Mouse (Mus musculus): Measurements from ENCODE around the gene Cdan1.

The Cdan1 gene

DNA sequence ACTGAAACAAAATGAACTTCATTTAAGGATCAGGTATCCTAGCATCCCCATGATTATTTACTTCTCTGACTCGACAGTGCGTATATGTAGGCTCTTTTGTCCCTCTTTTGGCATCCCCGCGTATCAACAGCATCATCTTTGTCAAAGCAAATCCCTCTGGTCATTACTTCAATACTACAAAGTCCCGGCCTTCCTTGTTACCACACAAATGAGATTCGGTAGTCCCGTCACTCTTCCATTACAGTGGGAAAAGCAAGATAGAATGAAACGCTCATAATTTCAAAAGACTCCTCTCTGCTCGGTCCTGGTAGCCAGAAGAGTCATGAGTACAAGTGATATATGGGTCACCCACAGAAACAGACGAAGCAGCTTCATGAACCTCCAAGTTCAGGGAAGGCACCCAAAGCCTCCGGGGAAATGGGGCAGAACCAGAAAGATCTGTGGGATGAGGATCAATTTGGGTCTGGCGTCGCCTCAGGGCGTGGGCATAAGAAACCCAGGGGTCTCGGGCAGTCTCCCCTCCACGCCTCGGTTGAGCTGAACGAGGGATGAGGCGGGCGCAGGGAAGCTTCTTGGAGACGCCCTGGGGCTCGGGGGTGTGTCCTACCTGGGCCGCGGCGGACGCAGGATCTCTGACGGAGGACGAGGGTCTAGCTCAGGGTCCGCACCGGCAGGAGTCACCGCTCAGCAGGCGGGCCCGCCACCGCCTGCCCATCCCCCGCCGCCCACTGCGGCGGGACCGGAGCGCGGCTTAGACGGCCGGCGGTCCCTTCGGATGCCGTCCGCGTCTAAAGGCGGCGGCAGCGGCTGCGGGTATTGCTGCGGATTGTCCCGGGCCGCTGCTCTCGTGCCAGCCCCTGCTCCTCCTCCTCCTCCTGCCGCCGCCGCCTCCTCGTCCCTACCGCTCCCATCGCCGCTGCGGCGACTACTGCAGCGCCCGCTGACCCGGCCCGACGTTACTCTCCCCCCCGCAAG lies at the start of gene Cdan1:
Gene Cdan1, minus strand, starts transcription at position 680 of the 975 bp plus-strand sequence.
- DNase-seq = peak; percentile 64

DNA sequence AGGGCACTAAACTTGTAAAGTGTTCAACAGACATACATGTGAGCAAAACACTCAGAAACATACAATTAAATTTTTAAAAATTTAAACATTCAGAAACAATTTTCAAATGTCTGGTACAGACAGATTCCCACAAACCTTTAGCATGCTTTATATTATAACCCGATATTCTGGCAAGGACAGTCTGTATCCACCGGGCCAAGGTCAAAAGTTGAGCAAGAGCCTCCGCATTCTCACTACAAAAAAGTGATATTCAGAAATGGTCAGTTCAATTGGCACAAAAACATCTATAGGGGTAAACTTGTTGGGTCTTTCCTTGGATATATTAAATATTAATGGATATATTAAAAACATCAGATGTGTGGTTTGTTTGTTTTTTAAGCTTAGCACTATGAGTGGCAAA lies 46.4 kb upstream of the Cdan1 start:
- DNase-seq = no peak

DNA sequence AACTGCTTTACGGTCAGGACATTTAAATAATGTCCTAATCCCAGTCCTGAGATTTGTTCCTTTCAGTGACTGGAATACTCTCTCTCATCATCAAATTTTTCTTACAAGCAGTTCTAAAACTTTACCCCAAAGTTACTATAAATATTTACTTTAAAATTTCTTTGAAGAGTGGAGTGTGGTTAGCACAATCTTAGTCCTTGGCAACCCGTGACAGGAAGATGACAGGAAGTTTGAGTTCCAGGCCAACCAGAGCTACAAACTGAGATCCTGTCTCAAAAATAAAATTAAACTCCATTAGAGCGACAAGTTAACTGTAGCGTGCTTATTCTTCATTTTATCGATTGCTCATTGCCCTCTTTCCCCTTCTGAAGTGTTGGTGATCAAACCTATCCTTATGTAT lies 37.7 kb upstream of the Cdan1 start:
- DNase-seq = no peak

DNA sequence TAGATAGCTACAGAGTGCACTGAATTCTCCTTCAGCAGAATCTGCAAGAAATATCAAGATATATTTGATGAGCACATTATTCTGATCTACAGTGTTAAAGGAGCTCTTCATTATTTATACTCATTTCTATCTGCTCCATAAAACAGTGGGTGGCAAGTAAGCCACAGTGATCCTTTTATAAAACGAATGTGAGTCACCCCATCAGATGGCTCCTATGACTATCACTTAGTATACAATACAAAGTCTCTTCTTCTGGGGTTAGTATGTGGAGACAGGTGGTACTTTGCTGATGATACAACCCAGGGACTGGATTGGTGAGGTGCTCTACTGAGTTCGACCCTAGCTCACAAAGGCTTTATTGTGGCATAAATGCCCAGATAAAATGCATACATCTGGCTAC lies 23.3 kb upstream of the Cdan1 start:
- DNase-seq = no peak

DNA sequence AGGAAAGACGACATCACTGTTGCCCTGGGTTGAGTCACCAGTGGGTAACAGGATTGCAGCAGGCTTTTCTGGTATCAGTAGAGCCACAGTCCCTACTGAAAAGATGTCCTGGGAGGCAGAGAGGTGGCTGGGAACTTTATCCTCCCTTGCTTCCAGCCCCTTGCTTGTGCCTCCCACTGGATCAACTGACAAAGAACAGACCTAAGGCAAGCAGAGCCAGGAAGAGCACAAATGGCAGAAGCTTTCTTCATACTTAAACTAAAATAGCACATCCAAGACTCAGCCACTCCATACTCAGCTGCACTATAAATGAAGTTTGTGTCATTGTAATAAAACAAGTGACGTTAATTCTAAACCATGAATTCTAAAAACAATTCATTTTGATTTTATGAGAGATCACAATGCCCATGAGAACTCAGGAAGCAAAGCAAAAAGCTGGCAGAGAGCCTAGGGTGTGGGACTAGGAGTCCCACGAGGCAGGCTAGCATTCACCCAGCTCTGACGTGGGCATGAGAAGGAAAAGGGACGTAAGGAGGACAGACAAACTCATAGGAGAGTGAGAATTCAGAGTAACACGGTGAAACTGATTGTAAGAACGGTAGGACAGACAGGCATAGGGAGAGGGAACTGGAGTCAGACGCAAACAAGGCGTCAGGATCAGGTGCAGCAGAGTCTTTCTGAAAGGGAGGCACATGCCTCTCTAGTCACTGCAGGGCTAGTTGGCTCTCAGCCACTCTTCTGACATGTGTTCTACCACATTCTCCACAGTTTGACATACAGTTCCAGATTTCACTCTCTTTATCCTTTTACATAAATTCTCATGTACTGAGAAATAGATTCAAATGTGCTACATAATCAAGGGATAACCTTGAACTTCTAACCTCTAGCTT lies 21.8 kb upstream of the Cdan1 start:
- DNase-seq = no peak

DNA sequence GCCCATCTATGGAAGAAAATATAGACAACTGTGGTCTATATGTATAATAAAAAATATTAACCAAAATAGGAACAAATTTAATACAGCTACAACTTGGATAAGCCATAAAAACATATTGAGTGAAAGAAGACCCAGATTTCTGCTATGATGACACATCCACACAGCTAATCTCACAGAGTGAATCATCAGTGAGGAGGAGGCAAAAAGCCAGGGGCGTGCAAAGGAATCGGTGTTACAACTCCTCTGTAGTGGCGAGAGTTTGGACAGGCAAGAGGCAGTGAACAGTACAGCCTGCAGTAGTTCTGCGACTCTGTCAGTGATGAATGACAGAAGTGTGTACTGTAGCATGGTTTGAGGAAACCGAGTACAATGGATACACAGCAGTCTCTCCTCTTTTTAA lies 17.4 kb upstream of the Cdan1 start:
- DNase-seq = no peak

DNA sequence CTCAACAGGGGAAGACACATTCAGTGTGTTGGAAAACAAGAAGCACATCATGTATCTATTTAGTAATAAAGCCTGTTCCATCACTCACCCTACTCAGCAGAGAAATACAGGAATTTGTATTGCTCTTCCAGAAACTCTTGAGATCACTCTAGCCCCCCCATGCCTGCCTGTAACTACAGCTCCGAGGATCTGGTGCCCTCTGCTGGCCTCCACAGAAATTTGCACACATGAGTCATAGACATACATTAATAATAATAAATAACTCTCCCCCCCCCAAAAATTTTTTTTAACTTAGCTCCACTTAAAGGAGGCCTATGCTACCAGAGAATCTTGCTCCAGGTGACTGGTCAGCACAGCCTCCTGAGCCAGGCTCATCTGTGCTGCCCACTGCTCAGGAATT lies 16.6 kb upstream of the Cdan1 start:
- DNase-seq = no peak

DNA sequence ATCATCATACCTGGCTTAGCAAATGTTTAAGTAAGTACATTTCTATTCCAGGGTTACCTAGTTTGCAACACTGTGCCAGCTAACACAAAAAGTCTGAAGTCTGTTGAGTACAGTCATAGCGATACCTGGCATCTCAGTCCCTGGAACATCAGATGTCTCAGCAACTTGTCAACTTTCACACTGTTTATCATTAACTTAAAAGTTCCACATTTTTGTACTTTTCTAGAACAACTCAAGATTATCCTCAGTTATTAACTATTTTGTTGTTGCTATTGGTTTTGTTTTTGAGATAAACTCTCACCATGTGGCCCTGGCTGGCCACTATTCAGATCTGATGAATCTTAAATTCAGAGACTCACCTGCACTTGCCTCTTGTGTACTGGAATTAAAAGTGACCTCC lies 13.5 kb upstream of the Cdan1 start:
- DNase-seq = no peak

DNA sequence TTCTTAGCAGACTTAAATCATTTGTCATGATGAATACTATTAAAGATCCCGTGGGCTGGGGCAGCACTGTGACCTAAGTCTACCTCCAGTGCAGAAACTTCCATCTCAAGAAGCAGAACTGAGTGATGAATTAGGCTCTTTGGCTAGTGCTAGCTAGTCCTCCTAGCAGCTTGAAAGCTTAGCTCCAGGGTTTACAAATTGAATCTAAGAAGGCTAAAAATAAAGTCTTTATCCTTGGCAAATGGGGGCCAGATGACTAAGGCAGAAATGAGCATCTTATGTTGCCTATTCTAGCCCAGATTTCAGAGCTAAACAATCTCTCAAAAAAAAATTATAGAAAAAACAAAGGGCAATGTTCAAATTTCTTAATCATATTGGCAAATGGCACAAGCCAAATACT lies 10.8 kb upstream of the Cdan1 start:
- DNase-seq = no peak

DNA sequence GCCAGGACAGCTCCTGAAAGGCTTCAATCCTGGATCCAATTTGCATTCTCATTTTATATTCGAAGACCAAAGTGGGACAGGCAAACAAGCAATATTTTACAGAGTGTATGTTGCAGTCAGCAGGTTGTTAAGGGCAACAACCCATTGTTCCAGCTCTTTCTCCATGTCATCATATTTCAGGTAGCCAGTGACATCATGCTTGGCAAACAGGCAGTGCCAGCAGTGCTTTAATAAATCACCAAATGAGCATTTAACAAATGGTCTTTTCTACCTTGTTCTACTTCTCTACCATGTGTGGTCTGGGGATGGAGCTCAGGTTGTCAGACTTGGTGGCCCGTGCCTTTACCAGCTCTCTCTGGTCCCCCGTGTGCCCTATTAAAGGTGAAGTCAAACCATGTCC lies 8.2 kb upstream of the Cdan1 start:
- no peak for DNase-seq

DNA sequence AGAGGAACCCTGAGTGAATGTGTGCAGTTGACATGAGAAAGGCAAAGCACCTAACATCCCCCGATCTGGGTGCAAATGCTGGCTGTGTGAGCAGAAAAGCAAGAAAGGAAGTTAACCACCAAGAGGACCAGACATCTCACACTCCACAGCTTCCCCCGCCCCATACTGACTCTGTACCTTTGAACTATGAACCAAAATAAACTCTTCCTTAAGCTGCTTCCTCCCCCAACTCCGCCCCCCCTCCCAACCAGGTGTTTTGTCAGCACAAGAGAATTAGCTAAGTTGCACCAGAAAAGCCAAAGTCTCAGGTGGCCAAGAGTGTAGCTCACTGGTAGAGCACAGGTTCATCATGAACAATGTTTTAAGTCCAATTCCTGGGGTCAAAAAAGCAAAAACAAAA lies 3.2 kb upstream of the Cdan1 start:
- no peak for DNase-seq

DNA sequence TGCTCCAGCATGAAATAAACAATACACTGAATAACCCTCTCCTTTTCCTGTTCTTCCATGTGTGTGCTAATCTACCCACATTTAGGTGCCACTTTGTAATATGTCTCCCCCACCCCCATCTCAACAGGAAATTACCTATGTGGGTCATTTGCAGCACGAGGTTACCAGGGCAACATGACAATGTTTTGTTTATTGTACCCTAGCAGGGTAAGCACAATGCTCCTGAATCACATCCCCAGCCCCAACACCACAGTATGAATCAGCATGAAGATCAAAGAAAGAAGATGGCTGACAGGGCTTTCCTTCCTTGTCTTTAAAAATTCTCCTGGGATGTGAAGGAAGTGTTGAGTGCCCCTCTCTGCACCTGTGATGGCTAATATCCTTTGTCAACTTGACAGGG lies 2.7 kb upstream of the Cdan1 start:
- DNase-seq = no peak

DNA sequence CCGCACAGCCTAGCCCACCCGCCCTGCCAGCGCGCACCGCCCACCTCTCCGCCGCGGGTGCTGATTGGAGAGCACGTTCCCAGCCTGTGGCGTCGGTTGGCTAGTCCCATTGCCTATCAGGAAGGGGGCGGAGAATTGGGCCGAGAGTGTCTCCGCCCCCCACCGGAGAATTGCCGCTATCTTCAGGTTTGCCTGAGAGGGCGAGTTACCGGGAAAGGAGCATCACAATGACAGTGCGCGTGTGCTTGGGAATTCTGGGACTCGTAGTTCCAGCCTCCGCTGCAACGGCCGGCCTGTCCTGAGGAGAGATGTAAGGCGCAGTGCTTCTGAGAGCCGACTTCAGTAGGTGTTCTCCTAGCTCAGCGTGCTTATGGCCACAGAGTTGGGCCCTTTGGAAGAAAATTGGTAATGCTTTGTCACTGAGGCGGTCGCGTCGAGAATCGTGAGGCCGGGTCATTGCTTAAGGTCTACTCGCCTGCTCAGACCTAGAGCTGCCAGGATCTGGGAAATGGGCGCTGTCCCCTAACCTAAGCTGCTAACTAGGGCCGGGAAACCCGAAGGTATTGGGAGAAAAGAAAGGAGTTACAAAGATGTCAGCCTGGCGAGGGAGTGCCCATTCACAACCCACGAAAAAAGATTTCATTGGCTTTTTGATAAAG lies 625 bp upstream of the Cdan1 start, which contains the start of gene Ttbk2:
Gene Ttbk2, minus strand, starts transcription at position 181 of the 659 bp plus-strand sequence.
- DNase-seq = peak; percentile 98

DNA sequence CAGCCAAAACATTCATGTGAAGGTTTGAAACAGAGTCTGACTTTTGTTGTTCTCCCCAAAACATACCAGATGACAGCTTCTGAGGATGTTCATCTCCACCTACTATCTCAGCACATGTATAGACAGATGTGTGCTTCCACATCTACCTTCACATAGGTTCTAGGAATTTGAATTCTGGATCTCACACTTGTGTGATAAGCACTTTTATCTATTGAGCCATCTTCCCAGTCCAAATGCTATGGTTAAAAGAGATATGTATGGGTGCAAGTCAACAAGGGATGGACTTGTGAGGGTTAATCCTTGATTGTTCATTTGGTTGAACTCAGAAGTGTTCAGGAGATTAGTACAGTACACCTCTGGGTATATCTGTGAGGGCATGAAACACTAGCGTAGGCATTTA lies 4.6 kb downstream of the Cdan1 start:
- no peak for DNase-seq

DNA sequence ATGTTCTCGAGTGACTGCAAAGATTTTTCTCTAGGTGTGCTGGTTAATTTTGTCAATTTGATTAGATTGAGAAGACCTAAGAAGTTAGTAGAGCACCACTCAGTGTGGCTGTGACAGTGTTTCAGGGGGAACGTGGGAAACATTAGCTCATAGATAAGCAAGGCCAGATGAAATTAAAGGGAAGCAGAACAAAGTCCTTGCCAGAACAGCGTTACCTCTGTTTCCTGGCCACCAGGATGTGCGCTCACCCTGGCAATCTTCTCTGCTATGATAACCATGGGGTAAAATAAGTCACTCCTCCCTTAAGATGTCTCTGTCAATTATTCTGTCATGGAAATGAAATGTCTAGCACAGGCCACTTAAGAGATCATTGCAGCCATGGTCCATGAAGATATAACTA lies 5.9 kb downstream of the Cdan1 start:
- DNase-seq = no peak

DNA sequence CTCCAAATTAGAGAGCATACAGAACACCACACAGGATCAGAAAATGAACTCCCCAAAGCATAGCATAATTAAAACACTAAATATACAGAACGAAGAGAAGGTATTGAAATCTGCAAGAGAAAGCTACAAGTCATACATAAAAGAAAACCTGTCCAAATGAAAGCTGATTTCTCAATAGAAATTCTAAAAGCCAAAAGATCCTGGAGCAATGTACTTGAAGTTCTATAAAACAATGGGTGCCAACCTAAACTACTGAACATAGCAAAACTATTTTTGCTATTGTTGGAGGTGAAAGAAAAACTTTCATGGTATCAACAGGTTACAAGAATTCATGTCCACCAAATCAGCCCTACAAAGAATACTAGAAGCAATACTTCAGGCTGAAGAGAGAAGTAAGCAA lies 8.7 kb downstream of the Cdan1 start:
- no peak for DNase-seq

DNA sequence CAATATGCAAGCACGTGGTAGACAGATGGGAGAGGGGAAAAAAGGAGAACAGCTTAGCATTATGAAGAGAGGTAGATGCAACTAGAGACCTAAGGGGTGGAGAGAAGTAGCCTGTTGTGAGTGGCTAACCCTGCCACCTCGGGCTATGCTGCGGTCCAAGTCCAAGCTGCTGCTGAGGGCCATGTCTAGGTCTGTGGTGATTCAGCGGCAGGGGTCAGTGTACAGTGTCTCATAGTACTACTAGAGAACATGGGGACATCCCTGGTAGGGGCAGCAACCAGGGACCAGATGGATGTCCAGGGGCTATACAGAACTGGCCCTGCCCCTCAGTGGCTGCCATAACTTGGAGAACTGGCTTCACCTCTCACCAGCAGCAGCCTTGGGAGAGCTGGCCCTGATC lies 14.8 kb downstream of the Cdan1 start:
- no peak for DNase-seq

DNA sequence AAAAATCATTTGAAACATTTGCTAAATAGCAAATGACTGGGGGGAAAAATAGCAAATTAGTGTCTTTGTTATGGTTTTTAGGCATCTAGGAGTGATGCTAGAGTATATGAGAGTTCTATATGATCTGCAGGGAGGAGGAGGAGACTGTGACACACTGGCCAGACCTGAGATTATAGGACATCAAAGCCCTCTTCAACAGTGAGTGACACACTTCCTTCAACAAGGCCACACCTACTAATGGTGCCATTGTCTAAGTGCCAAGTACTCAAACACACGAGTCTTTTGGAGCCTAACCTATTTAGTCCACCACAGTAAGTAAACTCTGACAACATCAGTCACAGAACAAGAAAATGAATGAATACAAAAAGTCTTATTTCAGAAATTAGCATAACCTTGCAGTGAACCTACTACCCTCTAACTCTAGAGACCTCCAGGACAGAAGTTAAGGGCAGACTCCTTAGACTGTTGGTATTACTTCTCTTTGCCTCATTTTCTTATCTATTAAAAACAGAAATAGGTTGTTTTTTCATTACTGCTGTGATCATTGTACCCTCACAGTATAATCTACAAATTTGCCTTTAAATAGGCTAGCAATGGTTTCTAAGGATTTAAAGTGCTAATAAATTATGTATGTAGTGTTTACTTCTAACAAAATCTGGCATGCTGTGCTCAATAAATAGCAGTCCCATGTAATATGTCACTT lies 22.8 kb downstream of the Cdan1 start:
- no peak for DNase-seq

DNA sequence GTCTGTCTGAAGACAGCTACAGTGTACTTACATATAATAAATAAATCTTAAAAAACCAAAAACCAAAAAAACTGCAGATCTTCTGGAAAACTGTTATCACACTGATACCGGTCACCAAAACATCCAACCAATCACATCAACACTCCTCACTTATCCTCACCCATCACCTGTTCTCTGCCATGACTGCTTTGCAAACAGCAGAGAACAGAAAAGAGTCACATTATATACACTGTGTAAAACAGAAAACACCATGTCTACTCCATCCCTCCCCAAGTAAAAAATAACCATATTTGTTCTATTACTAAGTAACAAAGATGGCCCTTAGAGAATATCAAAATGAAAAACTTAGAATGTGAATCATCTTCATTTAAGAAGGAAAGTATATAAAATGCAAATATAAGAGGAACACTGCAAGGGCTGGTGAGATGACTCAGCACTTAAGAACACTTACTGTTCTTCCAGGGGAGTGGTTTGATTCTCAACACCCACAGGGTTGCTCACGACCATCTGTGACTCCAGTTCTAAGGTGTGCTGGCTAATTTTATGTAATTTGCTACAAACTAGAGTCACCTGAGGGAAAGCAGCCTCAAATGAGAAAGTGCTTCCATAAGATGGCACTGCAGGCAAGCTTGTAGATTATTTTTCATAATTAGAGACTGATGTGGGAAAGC lies 79.5 kb downstream of the Cdan1 start:
- no peak for DNase-seq

DNA sequence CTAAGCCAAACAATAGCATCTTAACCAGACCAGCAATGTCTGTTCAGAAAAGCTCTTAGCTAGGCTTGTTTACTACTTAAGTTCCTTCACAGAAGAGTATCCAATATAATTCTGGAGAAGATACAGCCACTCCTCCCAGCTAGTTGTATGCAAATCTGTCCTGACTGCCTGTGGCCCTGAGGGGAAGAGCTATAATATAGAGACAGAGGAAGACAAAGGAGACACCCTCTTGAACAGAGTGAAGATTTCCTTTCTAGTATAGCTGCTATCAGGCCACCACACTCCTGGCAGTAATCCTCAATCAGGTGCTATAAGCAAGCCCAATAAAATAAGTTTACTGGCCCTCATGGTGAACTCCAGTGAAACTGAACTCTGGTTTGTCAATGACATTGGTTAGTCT lies 88.0 kb downstream of the Cdan1 start:
- DNase-seq = no peak

DNA sequence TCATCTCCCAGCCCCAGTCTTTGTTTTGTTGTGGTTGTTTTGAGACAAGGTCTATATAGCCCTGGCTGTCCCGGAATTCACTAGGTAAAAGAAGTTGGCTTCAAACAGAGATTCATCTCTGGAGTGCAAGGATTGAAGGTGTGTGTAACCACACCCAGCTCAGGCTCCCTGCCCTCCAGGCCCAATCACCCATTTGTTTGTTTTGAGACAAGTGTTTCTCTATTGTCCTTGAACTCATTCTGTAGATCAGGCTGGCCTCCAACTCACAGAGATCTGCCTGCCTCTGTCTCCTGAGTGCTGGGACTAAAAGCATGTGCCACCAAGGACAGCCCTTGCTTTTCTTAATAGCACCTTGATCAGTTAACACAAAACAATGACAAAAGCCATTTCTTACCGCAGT lies 101.9 kb downstream of the Cdan1 start:
- DNase-seq = no peak

DNA sequence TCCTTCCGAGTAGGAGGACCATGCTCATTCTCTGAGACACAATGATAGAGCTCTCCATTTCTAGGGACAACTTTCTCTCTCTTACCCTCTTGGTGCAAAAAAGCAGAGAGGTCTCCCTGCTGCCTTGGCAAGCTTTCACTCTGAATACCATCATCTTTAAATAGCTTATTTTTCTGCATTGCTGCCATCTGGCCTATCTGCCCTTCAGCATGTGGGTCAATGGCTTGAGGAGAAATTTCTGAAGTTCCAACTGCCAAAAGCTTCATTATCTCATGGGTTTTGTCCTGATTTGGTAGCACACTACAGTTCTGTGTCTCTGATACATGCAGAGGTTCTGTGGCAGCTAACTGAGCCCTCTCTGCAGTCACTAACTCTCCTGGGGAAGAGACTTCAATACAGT lies 104.4 kb downstream of the Cdan1 start:
- no peak for DNase-seq

All from cerebellum, adult 11 months (tissue).